Mouse (Mus musculus) lung, postnatal 36 days (tissue): Measurements from ENCODE around the gene Tectb.

Experiments used
- DNase-seq: peaks from one replicate; pipeline ENCODE4 v3.0.0; 2022; ENCODE audit warnings: mixed read lengths

Tectb gene

DNA sequence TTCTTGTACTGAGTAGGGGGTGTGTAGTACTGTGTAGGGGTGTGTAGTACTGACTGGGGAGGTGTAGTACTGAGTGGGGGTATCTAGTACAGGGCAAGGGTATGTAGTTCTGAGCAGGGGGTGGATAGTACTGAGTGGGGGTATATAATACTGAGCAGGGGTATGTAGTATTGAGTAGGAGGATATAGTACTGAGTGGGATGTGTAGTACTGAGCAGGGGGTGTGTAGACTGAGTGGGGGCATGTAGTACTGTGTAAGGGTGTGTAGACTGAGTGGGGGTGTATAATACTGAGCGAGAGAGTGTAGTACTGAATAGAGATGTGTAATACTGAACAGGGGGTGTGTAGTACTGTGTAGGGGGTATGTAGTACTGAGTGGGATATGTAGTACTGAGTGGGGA is 31.2 kb downstream of the Tectb start:
- no peak for DNase-seq

GRCm38 (mm10) chr19:55213617-55214340 is 33.2 kb downstream of the Tectb start:
- peak; percentile 83 for DNase-seq

DNA sequence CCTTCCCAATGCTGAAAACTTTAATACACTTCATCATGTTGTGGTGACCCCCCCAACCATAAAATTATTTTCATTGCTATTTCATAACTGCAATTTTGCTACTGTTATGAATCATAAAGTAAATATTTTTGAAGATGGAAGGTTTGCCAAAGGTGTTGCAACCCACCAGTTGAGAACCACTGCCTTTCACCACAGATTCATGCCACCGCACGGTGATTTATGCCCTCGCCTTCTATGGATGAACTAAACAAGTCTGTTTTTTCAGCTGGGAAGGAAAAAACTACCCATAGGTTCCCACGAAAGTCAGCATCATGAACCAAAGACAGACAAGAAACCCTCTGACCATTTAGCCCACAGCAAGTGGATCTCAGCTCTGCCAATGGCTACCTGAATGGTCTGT is 36.3 kb downstream of the Tectb start:
- DNase-seq = peak; percentile 74

GRCm38 (mm10) chr19:55217365-55217764 is 36.8 kb downstream of the Tectb start:
- DNase-seq = no peak

DNA sequence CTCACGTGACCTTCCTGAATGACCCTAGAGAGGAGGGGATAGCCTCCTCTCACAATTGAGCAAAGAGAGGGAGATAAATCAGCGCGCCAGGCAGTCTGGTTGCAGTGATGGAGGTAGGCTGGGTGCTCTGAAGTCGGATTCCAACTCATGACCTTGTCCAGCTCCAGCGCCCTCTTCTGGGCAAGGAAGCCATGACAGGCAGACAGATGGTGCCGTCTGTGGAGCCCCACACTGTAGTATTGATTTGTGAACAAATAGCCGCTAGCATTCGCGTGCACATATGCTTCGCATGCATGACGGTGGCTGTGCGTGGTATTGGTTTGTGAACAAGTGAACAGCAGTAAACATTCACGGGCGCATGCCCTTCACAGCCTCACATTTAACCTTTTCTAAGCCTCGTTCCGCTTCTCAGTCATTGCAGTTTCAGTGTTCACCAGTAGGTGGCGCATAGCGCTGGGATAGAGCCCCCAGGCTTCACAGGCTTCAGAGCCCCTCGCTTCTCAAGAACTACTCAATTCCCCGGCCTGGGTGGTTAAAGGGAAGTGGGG is 37.7 kb downstream of the Tectb start:
- DNase-seq = peak; percentile 93

DNA sequence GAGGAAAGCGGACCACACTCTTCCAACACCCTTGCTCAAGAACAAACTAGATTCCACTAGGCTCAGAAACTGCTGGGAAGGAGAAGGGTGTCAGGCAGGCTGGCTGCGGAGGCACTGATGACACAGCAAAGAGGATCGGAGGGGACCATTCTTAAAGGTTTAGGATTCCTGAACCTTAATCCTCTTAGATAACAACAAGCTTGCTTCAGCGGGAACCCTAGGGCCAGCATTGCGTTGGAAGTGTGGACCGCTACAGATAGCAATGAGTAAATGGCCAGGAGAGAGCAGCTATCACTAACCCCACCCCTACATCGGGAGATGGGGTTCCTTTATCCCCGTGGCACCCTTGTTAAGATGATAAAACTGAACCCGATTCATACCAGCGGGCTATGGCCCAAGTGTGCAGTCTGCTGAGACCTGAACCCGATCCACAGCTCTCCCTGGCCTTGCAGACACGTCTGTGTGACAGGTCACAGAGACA is 38.2 kb downstream of the Tectb start:
- DNase-seq = no peak

GRCm38 (mm10) chr19:55219359-55219758 is 38.8 kb downstream of the Tectb start:
- peak; percentile 49 for DNase-seq

DNA sequence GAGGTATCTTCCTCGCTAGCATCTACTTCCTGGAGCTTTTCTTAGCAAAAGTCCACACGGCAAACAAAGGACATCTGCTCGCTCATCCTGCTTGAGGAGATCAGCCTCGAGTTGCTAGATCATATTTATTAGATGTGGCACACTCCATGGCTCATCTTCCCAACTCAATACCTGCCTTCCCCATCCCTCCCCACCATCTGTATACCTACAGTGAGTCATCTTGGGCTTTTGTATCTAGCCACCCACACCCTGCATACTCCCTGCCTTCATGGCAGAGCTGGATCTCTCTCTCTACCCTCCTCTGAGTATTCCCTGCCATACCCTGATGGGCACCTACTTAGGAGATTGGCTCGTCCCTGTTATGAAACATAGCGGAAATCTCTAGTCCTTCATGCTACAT is 40.7 kb downstream of the Tectb start:
- no peak for DNase-seq

DNA sequence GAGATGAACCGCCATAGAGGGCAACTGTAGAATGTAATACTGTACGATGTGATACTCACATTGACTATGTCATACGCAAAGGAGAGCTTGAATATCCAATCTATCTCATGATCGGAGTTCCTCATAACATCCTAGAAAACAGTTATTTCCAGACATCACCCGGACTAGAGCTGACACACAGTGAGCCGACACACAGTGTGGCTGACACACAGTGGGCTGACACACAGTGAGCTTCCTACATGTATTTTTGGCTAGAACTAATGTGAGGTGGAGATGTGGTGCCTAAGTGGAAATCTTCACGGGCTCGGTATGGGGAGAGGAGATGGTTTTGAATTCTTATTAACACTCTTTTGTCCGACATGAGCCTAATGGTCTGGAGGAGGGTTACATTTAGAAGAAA is 41.7 kb downstream of the Tectb start:
- DNase-seq = no peak

- DNase-seq = no peak
Observed at GRCm38 (mm10) chr19:55226621-55227020, 46.1 kb downstream of the Tectb start.

DNA sequence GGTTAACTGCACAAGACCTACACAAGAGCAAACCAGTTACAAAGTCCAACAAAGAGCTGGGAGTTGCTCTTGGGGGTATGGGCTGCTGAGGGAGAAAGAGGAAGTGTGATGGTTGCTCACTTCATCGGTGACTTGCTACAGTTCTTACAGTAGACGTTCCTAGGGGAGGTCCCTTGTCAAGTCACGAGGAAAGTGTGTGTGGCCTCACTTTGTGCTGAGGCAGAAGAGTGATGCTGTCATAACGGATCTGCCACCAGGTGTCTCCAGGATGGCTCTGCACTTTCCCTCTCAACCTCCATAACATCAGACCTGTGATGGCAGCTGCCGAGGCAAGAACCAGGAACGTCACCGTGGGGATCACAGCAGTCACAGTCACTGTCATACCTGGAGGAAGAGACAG is 46.6 kb downstream of the Tectb start:
- no peak for DNase-seq

DNA sequence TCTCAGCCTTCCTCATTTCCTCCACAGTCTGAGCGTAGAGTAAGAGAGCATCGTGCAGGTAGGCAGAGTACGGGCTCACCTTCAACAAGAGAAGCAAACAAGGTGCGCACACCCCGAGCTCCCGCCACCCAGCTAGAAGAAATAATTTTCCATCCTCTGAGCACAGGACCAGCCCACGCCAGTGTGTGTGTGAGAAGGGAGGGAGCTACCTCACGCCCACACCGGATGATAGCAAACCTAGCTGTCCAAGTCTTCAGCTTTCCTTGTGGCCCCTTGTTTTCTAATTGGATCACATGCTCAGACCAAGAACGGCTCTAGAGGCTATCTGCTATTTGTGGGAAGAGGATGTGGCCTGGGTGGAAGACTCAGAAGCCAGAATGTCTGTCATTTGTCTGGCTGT is 50.5 kb downstream of the Tectb start:
- no peak for DNase-seq

- peak; percentile 63 for DNase-seq
Observed at GRCm38 (mm10) chr19:55232136-55232535, 51.6 kb downstream of the Tectb start.

- DNase-seq = no peak
Observed at GRCm38 (mm10) chr19:55236026-55236425, 55.5 kb downstream of the Tectb start.

GRCm38 (mm10) chr19:55236564-55236963 is 56.0 kb downstream of the Tectb start:
- DNase-seq = no peak

GRCm38 (mm10) chr19:55239766-55240426 is 59.4 kb downstream of the Tectb start:
- no peak for DNase-seq

DNA sequence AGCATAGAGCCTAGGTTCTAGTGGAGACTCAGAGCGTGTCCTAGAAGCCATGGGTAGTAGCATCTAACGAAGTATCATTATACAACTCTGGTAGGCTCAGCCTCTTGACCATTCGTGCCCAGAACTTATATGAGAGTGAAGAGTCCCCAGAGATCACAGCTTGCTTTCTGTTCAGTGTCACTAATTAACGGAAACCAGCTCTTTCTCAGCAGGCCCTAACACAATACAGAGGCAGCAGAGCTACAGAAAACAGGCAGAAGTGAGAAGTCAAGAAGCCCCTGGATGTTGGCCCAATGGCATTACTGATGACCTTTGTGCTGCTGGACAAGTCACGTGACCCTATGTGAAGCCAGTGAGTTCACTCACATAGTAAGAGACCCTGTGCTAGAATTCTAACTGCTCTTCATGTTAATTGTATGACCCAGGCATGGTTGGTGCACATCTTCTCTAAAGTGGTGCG is 60.7 kb downstream of the Tectb start, which contains the start of gene Gucy2g:
TSS of gene Gucy2g (minus strand) at position 51 of the 460 bp plus-strand sequence.
- no peak for DNase-seq

DNA sequence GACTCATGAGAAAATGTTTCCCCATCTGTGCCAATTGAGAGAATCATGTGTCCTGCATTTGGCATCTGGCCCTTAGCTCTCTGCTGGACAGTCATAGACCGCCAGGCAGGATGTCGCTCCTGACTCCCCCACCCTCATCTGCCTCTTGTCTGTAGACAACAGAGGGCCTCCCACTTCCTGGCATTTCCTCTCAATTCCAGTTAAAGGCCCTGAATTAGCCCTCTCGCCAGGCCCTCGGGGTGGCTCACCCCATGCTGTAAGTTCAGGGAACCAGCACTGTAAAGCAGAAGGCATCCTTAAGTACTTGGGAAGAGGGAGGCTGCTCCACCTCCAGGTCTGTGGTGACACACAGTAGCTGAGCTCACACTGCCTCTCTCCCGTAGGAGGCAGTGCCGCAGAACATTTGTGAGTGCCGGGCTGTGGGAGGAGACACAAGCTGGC is 64.3 kb downstream of the Tectb start:
- DNase-seq = peak; percentile 86
